Mouse (Mus musculus): ENCODE results near the gene Psmb11.

The Psmb11 gene

DNA sequence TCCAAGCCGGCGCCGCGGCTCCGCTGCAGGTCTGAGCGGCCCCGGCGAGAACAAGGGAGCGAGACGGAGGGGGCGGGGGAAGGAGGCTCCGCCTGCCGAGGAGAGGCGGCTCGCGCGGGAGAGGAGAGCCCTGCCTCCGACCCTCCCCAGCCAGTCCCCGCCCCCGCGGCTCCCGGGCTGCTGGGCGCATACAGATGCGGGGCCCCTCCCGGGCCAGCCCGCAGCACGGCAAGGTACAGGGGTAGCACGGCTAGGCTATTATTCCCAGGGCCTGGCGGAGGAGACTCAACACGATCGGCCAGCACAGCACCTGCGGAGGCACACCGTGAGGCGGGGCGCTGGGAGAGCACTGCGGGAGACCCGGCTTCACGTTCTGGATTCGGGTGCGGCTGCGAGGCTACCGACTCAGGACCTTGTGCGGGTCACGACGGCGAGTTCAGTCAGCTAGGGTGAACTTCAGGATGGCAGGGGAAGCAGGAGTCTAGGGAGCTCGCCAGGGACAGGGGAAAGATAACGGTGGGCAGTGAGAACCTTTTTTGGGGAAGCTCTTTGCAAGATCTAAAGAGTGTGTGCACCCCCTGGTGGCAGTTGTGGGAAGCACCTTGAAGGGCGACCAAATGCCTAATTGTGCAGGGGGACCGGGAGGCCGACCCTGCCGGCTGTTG is 20.2 kb downstream of the Psmb11 start, which contains the start of gene Cdh24:
Gene Cdh24 (minus strand): TSS at position 60 of the 665 bp plus-strand sequence.
- peak; percentile 94 for DNase-seq (ENCODE audit: low spot score)

DNA sequence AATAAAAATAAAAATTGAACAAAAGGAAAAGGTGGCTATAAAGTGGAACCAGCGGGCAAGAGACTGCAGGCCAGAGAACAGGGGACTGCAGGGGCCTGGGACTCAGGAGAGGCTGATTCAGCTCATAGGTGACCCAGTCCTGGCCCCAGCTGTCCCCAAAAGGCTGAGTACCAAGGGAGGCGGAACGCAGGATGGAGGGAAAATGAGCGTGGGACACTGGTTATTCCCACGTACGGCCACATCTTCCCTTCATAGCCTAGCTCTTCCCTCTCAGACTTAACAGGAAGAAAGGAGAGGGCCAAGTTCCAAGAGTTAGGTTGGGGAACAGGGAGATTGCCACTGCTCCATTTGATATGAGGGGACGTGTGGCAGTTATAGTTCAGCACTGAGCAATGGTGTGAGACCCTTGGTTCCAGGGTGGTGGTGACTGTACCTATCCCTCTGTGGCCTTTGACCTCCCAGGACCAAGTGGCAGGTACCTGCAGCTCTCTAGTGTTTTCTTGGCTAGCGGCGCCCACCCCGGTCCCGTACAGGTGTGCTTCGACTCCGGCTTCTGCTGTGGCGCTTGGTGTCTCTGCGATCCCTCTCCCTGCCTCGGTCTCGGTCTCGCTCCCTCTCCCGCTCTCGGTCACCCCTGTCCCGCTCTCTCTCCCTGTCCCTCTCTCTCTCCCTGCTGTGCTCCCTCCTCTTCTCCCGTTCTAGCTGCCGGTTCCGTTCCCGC is 21.2 kb downstream of the Psmb11 start:
- peak; percentile 50 for DNase-seq (ENCODE audit: low spot score)

DNA sequence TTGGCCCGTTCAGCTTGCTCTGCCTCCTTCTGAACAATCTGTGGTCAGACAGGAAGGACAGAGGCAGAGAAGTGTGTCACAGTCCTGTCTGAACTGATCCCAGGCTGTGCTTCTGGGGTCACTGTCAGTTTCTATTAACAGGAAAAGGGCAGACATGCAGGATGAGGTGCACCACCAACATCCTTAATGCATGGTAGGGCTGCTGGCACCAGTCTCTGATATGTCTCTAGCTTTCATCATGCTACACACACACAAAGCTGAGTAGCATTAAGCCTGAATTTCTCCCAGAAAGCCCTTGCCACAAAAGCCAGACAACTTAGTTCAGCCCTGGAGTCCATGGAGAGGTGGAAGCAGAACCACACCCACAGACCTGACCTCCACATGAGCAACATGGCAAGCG is 21.8 kb downstream of the Psmb11 start:
- no peak for DNase-seq (ENCODE audit: low spot score)

DNA sequence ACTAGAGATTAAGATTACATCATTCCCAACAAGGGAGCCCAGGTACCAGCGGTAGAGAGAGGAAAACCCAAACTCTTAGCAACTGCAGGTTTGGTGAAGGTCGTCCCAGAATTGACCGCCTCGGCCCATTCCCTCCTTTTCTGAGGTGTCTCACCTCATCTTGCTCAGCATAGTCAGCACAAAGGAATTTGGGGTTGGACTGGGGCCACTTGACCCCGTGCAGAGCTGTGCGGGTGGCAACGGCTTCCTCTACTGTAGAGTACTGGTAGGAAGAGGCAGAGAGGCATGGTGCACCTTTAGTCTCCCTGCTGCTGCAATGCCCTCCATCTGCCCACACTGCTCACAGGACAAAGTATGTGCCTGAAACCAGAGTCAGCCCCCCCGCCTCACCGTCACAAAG is 23.1 kb downstream of the Psmb11 start:
- DNase-seq (ENCODE audit: low spot score), result no peak

DNA sequence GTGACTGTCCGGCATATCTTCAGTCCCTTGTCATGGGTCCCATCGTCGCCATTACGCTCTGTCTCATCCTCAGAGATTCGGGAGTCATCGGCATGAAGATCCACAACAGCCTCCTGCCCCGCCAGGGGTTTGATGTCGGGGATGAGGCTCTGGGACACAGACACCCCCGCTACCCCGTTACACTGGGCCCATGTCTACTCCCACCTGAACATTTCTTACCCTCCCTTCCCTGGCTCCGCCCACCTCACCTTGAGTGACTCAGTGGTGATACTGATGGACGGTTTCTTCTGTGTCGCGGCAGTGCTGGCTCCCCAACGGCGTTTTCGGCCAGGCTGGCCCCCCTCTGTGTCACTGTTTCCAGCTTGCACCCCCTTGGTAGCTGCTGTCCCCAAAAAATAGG is 25.2 kb downstream of the Psmb11 start:
- peak; percentile 54 for DNase-seq (ENCODE audit: low spot score)

DNA sequence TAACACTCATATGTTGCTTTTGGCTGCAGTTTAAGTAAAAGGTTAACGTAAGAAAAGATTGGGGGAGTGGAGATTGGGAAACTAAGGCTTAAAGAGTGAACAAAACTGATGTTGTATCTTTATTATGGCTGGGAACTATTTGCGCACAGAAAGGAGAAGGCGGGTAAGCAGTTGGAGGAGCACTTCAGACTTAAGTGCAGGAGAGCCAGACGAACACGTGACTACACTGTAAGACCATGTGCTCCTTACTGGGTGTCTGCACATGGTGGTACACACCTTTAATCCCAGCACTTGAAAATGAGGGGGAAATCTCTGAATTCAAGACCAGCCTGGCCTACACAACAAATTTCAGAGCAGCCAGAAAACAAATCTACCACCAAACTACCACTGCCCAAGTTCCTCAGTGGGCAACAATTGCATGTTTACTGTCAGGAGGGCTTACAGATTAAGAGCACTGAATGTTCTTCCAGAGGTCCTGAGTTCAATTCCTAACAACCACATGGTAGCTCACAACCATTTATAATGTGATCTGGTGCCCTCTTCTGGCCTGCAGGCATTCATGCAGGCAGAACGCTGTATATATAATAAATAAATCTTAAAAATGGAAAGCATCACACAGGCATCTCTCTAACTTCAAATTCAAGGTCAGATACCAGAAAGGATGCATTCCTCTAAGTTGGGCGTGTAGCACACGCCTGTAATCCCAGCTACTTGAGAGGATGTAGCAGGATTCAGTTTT is 25.8 kb downstream of the Psmb11 start:
- no peak for DNase-seq (ENCODE audit: low spot score)

DNA sequence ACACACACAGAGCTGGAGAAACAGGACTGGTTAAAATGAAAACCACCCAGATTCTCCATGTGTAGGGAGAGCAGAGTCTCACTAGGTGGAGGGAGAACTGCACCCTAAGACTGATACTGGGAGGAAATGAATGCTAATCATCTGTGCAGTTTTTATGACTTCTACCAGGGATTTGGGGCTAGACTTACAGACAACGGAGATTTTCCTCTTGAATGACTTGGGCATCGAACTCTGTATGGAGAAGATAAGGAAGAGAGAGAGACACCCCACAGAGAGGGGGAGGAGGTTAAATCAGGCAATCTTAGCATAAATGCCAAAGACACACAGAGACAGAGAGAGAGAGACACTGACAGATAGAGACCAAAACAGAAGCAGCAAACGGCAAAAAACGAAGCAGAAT is 26.7 kb downstream of the Psmb11 start:
- DNase-seq (ENCODE audit: low spot score), result no peak

DNA sequence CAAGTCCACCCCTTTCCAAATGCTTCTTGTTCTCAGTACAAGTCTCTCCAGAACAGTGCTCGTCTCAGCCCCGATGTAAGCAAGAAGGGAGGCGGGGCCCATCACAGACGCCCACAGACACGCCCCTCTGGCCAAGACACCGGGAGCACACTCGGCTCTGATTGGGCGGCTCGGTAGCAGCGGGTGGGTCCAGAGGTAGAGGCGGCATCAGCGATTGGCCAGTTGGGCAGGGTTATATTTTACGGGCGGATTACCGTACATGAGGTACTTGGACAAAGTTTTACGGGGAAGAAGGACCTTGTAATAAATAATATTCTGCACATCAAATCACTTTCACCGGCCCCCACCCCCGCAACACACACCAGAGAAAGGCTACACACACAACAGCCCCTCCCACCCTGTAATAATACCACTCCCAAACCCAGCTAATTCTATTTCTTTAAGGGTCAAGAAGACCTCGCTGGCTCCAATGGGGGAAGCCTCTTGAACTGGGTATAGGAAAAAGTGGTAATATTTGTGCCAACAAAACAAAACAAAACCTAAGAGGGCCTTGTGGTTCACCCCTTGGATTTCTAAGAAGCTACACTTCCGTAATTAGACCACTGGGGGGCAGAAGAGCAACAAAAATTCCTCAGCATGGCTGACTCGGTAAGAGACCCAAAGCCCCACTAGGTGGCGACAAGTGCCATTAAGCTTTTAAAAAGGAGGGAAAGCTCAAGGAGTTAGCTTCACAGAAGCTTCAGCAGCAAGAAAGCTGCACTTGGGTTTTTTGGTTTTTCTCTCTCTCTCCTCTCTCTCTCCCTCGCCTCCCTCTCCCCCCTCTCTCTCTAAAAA is 29.6 kb downstream of the Psmb11 start:
- peak; percentile 91 for DNase-seq (ENCODE audit: low spot score)

DNA sequence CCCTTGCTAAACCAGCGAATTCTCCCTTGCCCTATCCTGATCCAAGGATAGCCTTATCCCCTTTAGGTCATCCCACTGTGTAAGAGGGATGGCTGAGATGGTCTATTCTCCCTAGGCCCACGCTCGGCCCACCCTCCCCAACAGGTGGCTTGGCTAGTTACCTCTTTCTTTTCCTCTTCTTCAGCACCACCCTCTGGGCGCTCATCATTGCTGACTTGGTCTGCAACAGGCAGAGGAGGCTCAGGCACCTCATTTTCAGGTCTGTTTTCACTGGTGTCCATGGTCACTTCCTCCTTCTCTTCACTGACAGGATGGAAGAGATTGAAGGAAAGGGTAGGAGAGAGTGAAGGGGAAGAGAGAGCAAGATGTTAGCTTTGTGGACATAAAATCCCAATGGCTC is 30.3 kb downstream of the Psmb11 start:
- no peak for DNase-seq (ENCODE audit: low spot score)

DNA sequence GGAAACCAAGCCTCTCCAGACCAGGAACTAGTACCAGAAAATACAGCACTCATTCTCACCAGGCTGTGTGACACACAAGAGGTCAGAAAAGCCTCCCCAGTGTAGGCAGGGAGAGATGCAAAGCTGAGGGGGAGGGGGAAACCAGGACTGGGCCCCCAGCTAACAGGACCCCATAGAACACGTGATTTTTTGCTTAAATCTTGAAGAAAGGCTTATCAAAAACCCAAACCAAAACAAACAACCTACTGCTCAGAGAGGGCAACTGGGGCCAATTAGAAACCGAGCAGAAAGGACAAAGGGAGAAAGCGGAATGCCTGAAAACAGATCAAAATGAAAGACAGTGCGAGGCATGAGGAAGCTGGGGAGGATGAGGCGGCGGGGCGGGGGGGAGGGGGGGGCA is 31.6 kb downstream of the Psmb11 start:
- DNase-seq (ENCODE audit: low spot score), result no peak

DNA sequence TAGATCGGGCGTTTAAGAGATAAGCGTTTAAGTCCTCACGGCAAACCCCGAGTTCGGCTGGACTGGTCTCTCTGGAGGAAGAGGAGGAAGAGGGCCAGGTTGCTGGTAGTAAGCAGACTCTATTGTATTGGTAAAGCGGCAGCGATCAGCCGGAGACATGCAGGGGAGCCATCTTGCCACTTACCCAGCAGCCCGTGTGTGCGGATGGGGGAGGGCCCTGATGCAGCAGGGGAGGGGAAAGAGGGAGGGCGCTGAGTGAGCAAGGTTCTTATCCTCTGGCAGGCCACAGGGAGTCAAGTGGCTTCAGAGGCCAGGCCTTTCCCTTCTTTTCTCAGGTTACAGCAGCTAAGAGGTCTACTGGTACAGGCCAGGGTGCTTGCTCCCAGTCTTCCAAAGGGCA is 32.3 kb downstream of the Psmb11 start:
- DNase-seq (ENCODE audit: low spot score), result peak; percentile 84

DNA sequence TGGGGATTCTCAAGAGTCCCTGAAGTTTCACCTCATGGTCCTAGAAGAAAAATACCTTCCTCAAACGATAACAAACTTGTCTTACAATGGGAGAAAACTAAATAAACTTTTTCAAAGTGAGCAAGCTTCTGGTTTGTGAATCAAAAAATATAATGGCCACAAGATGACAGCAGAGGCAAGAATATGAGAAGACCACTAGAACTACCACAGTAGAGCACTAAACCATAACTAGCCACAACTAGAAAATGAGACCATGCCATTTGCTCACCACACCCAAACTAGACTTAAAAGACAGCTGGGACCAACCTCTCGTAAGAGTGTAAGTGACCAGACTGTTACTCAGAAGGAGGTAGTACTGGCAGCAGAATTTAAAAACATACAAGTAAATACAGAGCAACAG is 38.8 kb downstream of the Psmb11 start:
- no peak for DNase-seq (ENCODE audit: low spot score)

DNA sequence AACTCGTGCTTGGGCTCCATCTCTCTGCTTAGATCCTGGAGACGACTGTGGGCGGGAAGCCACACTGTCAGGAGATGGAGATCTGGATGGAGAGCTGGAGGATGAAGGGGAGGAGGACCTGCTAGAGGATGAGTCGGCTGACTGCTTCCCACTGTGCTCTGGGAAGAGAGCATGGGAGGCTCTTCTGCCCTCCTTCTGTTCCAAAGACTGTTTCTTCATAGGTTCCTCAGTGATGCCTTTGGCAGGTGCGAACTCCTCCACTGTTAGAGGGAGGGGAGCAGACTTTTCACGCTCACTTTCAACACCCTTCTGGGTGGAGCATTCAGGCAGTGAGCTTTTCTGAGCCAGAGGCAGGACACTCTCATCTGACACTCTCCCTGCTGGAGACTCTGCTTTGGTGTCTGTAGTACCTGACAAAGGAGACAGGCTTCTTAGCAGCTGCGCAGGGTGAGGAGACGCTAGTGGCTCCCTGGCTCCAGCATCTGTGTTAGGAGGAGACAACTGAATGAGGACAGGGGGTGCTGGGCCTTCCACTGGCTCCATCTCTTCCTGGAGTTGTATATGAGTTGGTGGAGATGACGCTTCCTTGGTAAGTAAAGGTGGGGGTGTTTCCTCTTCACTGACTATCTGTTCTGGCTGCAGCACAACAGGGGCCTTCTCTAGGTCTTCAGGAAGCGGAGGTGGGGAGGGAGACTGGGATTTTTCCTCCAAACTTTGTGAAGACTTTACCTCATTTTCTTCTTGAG is 43.4 kb downstream of the Psmb11 start:
- no peak for DNase-seq (ENCODE audit: low spot score)

DNA sequence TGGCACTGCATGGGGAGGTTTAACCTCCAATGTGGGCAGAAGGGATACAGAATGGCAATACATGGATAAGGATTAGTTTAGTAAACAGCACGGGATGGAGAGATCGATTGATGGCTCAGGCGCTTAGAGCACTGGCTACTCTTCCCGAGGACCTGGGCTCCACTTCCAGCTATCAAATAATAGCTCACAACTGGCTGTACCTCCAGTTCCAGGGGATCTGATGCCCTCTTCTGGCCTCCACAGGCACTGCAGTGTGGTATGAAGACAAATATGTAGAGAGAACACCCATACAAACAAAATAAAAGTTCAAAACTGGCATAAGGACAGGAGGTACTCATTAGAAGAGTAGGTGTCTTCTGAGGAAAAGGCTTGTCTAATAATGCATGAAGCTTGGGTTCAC is 48.1 kb downstream of the Psmb11 start:
- peak; percentile 68 for DNase-seq (ENCODE audit: low spot score)

DNA sequence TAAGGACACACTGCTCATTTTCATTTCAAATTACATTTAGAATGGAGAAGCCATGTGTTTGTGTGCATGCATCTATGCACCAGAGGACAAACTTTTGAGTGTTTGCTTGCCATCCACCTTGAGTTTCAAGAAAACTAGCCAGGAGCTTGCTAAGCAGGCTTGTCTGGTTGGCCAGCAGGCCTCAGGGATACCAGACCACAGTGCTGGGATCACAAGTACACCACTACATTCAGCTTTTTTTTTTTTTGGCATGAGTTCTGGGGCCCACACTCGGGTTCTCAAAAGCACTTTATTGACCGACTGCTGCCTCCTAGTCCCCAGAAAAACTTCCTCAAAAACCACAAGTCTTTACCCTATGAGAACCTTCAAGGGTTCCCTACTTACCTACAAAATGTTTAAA is 53.1 kb downstream of the Psmb11 start:
- no peak for DNase-seq (ENCODE audit: low spot score)

DNA sequence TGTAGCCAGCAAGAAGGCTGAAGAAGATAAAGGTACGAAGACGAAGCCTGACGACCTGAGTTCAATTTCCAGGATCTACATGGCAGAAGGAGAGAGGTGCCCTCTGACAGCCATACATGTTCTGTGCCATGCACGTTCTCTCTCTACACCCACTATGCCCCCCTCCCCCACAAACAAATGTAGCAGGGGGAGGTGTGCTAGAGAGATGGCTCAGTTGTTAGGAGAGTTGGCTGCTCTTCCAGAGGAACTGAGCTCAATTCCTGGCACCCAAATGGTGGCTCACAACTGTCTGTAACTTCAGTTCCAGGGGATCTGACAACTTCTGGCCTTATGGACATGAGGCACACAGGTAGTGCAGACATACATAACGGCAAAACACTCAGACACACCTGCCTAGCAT is 55.1 kb downstream of the Psmb11 start:
- no peak for DNase-seq (ENCODE audit: low spot score)

DNA sequence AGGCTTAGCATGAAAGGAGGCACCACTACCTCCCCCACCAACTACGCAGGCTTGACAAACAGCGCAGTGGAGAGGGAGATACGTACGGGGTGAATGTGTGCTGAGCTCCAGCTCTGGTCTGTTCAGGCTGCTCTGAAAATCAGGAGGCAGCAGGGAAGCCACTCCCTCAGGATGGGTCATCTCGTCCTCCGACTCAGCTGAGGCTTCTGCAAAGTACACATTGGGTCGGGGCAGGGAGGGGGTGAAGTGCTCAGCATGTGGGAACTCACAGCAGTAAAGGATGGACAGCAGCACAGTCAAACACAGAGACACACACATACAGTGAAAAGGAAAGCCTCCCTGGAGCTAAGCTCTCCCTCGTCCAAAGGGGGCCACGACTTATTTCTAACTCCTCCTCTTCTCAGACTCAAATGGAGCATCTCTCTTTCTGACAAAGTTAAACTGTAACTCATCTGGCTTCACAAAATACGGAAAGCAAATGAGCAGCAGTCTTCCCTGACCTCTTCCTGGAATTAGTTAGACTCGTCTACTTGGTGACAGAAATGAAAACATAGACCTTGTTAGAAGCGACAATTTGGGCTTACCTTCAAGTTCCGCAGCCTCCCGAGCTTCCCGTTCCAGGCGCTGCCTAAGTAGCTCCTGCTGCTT is 57.5 kb downstream of the Psmb11 start:
- DNase-seq (ENCODE audit: low spot score), result no peak
